Mouse (Mus musculus) heart, embryonic 14.5 days (tissue): ENCODE results near the gene Lztfl1. TPM values are rescaled to one million over a fixed set of nuclear protein-coding genes. Genes with fewer than 3 reads are reported as not detected.

Experiments
- ATAC-seq: fragments of 200-750 bp; cut with Nextera tagmentation; 2 replicates; pipeline ENCODE4 v1.8.0; 2017; ENCODE audit warnings: low read depth, moderate TSS enrichment; ENCODE audit not compliant: insufficient number of reproducible peaks, insufficient read depth, low FRiP score
- H3K27ac ChIP-seq, 2 experiments: fragments of 200-500 bp in 1 of 2; fragments of 300-500 bp in 1 of 2; sonication (generic) in 1 of 2; replicated peaks in 1 of 2; 2 replicates each; pipeline ENCODE4 v1.5.1; 2012 to 2014; ENCODE audit warnings: low read depth in 2 of 2, low read length in 2 of 2, control low read depth in 1 of 2, mild to moderate bottlenecking in 1 of 2, mixed read lengths in 1 of 2; ENCODE audit not compliant: control insufficient read depth in 1 of 2, insufficient read depth in 1 of 2
- H3K27me3 ChIP-seq: fragments of 300-500 bp; sonication (generic); 2 replicates; pipeline ENCODE4 v1.6.1; 2014; ENCODE audit warnings: mild to moderate bottlenecking, low read length, control low read depth; ENCODE audit not compliant: control insufficient read depth, insufficient read depth
- H3K36me3 ChIP-seq: fragments of 300-500 bp; sonication (generic); 2 replicates; pipeline ENCODE4 v1.6.1; 2014; ENCODE audit warnings: mild to moderate bottlenecking, control low read depth, low read length, mixed read lengths; ENCODE audit not compliant: control insufficient read depth, insufficient read depth
- H3K4me1 ChIP-seq, 2 experiments: fragments of 200-500 bp in 1 of 2; fragments of 300-500 bp in 1 of 2; sonication (generic) in 1 of 2; 2 replicates each; pipeline ENCODE4 v1.6.1; 2012 to 2014; ENCODE audit warnings: low read length in 2 of 2, control low read depth in 1 of 2, mixed read lengths in 1 of 2; ENCODE audit not compliant: control insufficient read depth in 2 of 2, insufficient read depth in 2 of 2
- H3K4me2 ChIP-seq: fragments of 300-500 bp; sonication (generic); 2 replicates; pipeline ENCODE4 v1.6.1; 2014; ENCODE audit warnings: mild to moderate bottlenecking, low read length
- H3K4me3 ChIP-seq, 2 experiments: fragments of 200-500 bp in 1 of 2; fragments of 300-500 bp in 1 of 2; sonication (generic) in 1 of 2; 2 replicates each; pipeline ENCODE4 v1.5.1; 2012 to 2014; ENCODE audit warnings: low read length in 2 of 2, mild to moderate bottlenecking in 2 of 2, control low read depth in 1 of 2, low read depth in 1 of 2, moderate library complexity in 1 of 2; ENCODE audit not compliant: control insufficient read depth in 1 of 2, insufficient read depth in 1 of 2
- H3K9ac ChIP-seq: fragments of 300-500 bp; sonication (generic); 2 replicates; pipeline ENCODE4 v1.6.1; 2014; ENCODE audit warnings: mild to moderate bottlenecking, low read length
- H3K9me3 ChIP-seq: fragments of 300-500 bp; sonication (generic); 2 replicates; pipeline ENCODE4 v1.6.1; 2016; ENCODE audit warnings: low read length, control low read depth; ENCODE audit not compliant: control insufficient read depth
- WGBS: fragments of 180-500 bp; shearing (Covaris S2); extraction: QIAGEN DNeasy Blood & Tissue Kit; methylation state at CpG from one replicate; pipeline ENCODE4 v1.1.7; 2014; 5-methylcytosine and 5-hydroxymethylcytosine counted together
- polyA plus RNA-seq: library from polyadenylated mRNA; unstranded; fragments of >200 nt; fragmentation: Nextera tagmentation; extraction: Ambion mirVana; gene quantifications from 2 replicates; pipeline ENCODE4 v1.2.1, GENCODE M21; 2014

Lztfl1 gene
- polyA plus RNA-seq = 37.3 and 39.3 TPM in 2 replicates

- Histone ChIP-seq H3K9me3 (no peaks in the 10 kb centered on the region), H3K27ac (peak within 1 kb of the TSS; percentile 66 to 71), H3K36me3 (peaks cover 3% of the 10 kb centered on the region; the same call in 1 of the 2 replicates), H3K4me3 (peak within 1 kb of the TSS; percentile 59 to 98), H3K4me2 (peak within 1 kb of the TSS; percentile 79), H3K9ac (peak within 1 kb of the TSS; percentile 76), H3K27me3 (no peaks in the 10 kb centered on the region; the same call in 1 of the 2 replicates), H3K4me1 (peaks cover 2 to 6% of the 10 kb centered on the region in 2 experiments; a peak in 3 of 4 replicates)
- ATAC-seq = peak; percentile 100
- WGBS = under 1% methylated on average over 55 of the region's 55 CpGs
Observed at GRCm38 (mm10) chr9:123717186-123718008, at the start of gene Lztfl1. Lztfl1 (minus strand) TSS chr9:123717697.

- Histone ChIP-seq H3K4me2 (no peak overlapping the region), H3K36me3 (no peaks in the 10 kb centered on the region), H3K4me1 (no peaks in the 10 kb centered on the region), H3K9ac (no peak overlapping the region), H3K27me3 (no peaks in the 10 kb centered on the region), H3K27ac (no peak overlapping the region), H3K9me3 (no peaks in the 10 kb centered on the region), H3K4me3 (no peak overlapping the region)
- WGBS = 75% methylated on average over 3 of the region's 3 CpGs
- ATAC-seq = no peak
Observed at GRCm38 (mm10) chr9:123766996-123767395, 49.5 kb upstream of the Lztfl1 start.

GRCm38 (mm10) chr9:123763771-123764170 is 46.3 kb upstream of the Lztfl1 start:
- Histone ChIP-seq H3K4me1 (no peaks in the 10 kb centered on the region), H3K9me3 (no peaks in the 10 kb centered on the region), H3K4me2 (no peak overlapping the region), H3K4me3 (no peak overlapping the region), H3K9ac (no peak overlapping the region), H3K27ac (no peak overlapping the region), H3K36me3 (no peaks in the 10 kb centered on the region), H3K27me3 (no peaks in the 10 kb centered on the region)
- 71% methylated on average over 3 of the region's 3 CpGs for WGBS
- no peak for ATAC-seq

- Histone ChIP-seq H3K9ac (no peak overlapping the region), H3K27ac (no peak overlapping the region), H3K27me3 (no peaks in the 10 kb centered on the region), H3K4me2 (no peak overlapping the region), H3K9me3 (no peaks in the 10 kb centered on the region), H3K4me3 (no peak overlapping the region), H3K4me1 (no peaks in the 10 kb centered on the region), H3K36me3 (no peaks in the 10 kb centered on the region)
- WGBS = 96% methylated on average over 4 of the region's 4 CpGs
- no peak for ATAC-seq
Observed at GRCm38 (mm10) chr9:123762886-123763285, 45.4 kb upstream of the Lztfl1 start.

- Histone ChIP-seq H3K27ac (no peak overlapping the region), H3K4me3 (no peak overlapping the region), H3K9me3 (no peaks in the 10 kb centered on the region), H3K4me1 (no peaks in the 10 kb centered on the region), H3K9ac (no peak overlapping the region), H3K27me3 (no peaks in the 10 kb centered on the region), H3K36me3 (no peaks in the 10 kb centered on the region), H3K4me2 (no peak overlapping the region)
- 81% methylated on average over 3 of the region's 3 CpGs for WGBS
- ATAC-seq = no peak
Observed at GRCm38 (mm10) chr9:123760806-123761205, 43.3 kb upstream of the Lztfl1 start.

- Histone ChIP-seq H3K27me3 (no peaks in the 10 kb centered on the region), H3K36me3 (no peaks in the 10 kb centered on the region), H3K4me2 (no peak overlapping the region), H3K27ac (no peak overlapping the region), H3K4me1 (no peaks in the 10 kb centered on the region), H3K9ac (no peak overlapping the region), H3K9me3 (no peaks in the 10 kb centered on the region), H3K4me3 (no peak overlapping the region)
- 74% methylated on average over 4 of the region's 4 CpGs for WGBS
- ATAC-seq = no peak
Observed at GRCm38 (mm10) chr9:123758645-123759044, 41.1 kb upstream of the Lztfl1 start.

- Histone ChIP-seq H3K4me3 (no peak overlapping the region), H3K9me3 (no peaks in the 10 kb centered on the region), H3K36me3 (no peaks in the 10 kb centered on the region), H3K27ac (no peak overlapping the region), H3K4me1 (no peaks in the 10 kb centered on the region), H3K27me3 (no peaks in the 10 kb centered on the region), H3K9ac (no peak overlapping the region), H3K4me2 (no peak overlapping the region)
- WGBS = 64% methylated on average over 1 of the region's 1 CpGs
- ATAC-seq = no peak
Observed at GRCm38 (mm10) chr9:123758156-123758555, 40.7 kb upstream of the Lztfl1 start.
